Mouse (Mus musculus): ENCODE data around the gene Exoc2.

GRCm38 (mm10) chr13:30840700-30841099 is 133.2 kb downstream of the Exoc2 start:
- TF ChIP-seq TAL1 (IDR thresholded peaks at IDR 0.05; ENCODE audit: low read length): no peak
- TF ChIP-seq GATA1 (IDR thresholded peaks at IDR 0.05; ENCODE audit: low read length): no peak

Measured in erythroblast, embryonic 14.5 days (primary cell).